Mouse (Mus musculus) left cerebral cortex, postnatal 4 days (tissue): Measurements from ENCODE around the gene Dysf. TPM values are rescaled to one million over a fixed set of nuclear protein-coding genes. Genes with fewer than 3 reads are reported as not detected.
A peak's percentile ranks its signal among the peaks of the same experiment; 100 is the strongest.

Experiments
- DNase-seq: peaks from one replicate; pipeline ENCODE4 v3.0.0-alpha.2; 2022
- intact Hi-C: fragments of 180-260 bp; cut with DNase I; formaldehyde crosslinking; loops from one replicate; pipeline ENCODE4 v1.15.1; 2025
- total RNA-seq, 2 experiments: library from RNA; stranded (reverse); gene quantifications; 2 replicates each; pipeline ENCODE4 v1.2.3; 2021

The Dysf gene
- total RNA-seq, 2 experiments from 2014 or later = 5.4 TPM

- no peak for DNase-seq
- intact Hi-C loops = no loop called here
Measured at GRCm38 (mm10) chr6:84148470-84148869, 140.1 kb downstream of the Dysf start.

GRCm38 (mm10) chr6:84154508-84154907 lies 146.1 kb downstream of the Dysf start:
- intact Hi-C loops = no loop called here
- no peak for DNase-seq

- intact Hi-C loops = no loop called here
- DNase-seq = no peak
Measured at GRCm38 (mm10) chr6:84155765-84156164, 147.4 kb downstream of the Dysf start.

- intact Hi-C loops = no loop called here
- DNase-seq = no peak
Measured at GRCm38 (mm10) chr6:84156481-84157025, 148.2 kb downstream of the Dysf start.

GRCm38 (mm10) chr6:84159046-84159445 lies 150.7 kb downstream of the Dysf start:
- intact Hi-C loops = no loop called here

GRCm38 (mm10) chr6:84167612-84168011 lies 159.2 kb downstream of the Dysf start:
- intact Hi-C loops = no loop called here
- DNase-seq = no peak

More at GRCm38 (mm10) chr6:84159046-84159445, 150.7 kb downstream of the Dysf start:
- no peak for DNase-seq

- intact Hi-C loops = no loop called here
Measured at GRCm38 (mm10) chr6:84168571-84168970, 160.2 kb downstream of the Dysf start.

GRCm38 (mm10) chr6:84173626-84174025 lies 165.2 kb downstream of the Dysf start:
- DNase-seq = no peak
- intact Hi-C loops = no loop called here

More at GRCm38 (mm10) chr6:84168571-84168970, 160.2 kb downstream of the Dysf start:
- DNase-seq = no peak

GRCm38 (mm10) chr6:84178776-84179405 lies 170.5 kb downstream of the Dysf start:
- peak; percentile 27 for DNase-seq
- intact Hi-C loops = no loop called here

GRCm38 (mm10) chr6:84181452-84181851 lies 173.1 kb downstream of the Dysf start:
- DNase-seq = no peak
- intact Hi-C loops = no loop called here

GRCm38 (mm10) chr6:84191656-84192250 lies 183.4 kb downstream of the Dysf start:
- intact Hi-C loops = no loop called here
- no peak for DNase-seq

GRCm38 (mm10) chr6:84196511-84196910 lies 188.1 kb downstream of the Dysf start:
- no peak for DNase-seq
- intact Hi-C loops = no loop called here

GRCm38 (mm10) chr6:84197811-84198213 lies 189.4 kb downstream of the Dysf start:
- DNase-seq = no peak
- intact Hi-C loops = no loop called here

GRCm38 (mm10) chr6:84201721-84202490 lies 193.5 kb downstream of the Dysf start:
- intact Hi-C loops = no loop called here
- DNase-seq = no peak

GRCm38 (mm10) chr6:84205611-84206010 lies 197.2 kb downstream of the Dysf start:
- no peak for DNase-seq
- intact Hi-C loops = no loop called here

GRCm38 (mm10) chr6:84208589-84208988 lies 200.2 kb downstream of the Dysf start:
- DNase-seq = no peak
- intact Hi-C loops = no loop called here

GRCm38 (mm10) chr6:84209736-84210434 lies 201.5 kb downstream of the Dysf start:
- peak; percentile 70 for DNase-seq
- intact Hi-C loops = no loop called here

GRCm38 (mm10) chr6:84211473-84211872 lies 203.1 kb downstream of the Dysf start:
- intact Hi-C loops = no loop called here
- DNase-seq = no peak

GRCm38 (mm10) chr6:84213101-84213500 lies 204.7 kb downstream of the Dysf start:
- intact Hi-C loops = no loop called here
- no peak for DNase-seq

GRCm38 (mm10) chr6:84217216-84217933 lies 209.0 kb downstream of the Dysf start:
- DNase-seq = no peak

More at GRCm38 (mm10) chr6:84217216-84217933, 209.0 kb downstream of the Dysf start:
- intact Hi-C loops = no loop called here
